ENCODE assay signal across 8 mouse cellular contexts in the genomic region with DNA sequence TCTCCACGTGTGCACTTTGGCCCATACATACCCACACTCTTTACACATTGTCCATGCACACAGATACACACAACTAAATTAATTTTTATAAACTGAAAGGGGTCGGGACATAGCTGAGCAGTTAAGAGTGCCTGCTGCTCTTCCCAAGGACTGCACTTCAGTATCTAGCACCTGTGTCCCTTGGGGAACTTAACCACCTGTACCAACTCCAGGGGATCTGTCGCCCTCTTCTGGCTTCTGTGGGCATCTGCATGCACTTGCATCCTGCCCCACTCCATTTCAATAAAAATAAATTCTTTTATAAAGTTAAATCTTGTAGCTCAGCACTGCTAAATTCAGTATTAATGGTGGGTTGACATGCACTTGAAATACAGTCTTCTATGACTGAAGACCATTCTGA. TPM values are rescaled to one million over a fixed set of nuclear protein-coding genes. Genes with fewer than 3 reads are reported as not detected.
DNase-seq lines count a peak whose midpoint lies in the region; ATAC-seq and TF ChIP-seq lines count a peak whose summit lies in the region.

No protein-coding gene starts in this region.

- H3K4me1 ChIP-seq in hindbrain, embryonic 14.5 days (replicated peaks; ENCODE audit: control insufficient read depth, insufficient read depth, low read length): no peaks in the 10 kb centered on the region
- H3K4me1 ChIP-seq in hindbrain, embryonic 13.5 days (replicated peaks): no peaks in the 10 kb centered on the region
- H3K4me1 ChIP-seq in G1E (ENCODE audit: insufficient read depth, low read depth, low read length): no peaks in the 10 kb centered on the region
- H3K4me1 ChIP-seq in embryonic facial prominence, embryonic 14.5 days (ENCODE audit: control insufficient read depth, insufficient read depth, low read length): no peaks in the 10 kb centered on the region
- no peaks in the 10 kb centered on the region for H3K4me1 ChIP-seq in intestine, embryonic 15.5 days (replicated peaks)

- no peaks in the 10 kb centered on the region for H3K36me3 ChIP-seq in hindbrain, embryonic 14.5 days (replicated peaks; ENCODE audit: control insufficient read depth, insufficient read depth)
- H3K36me3 ChIP-seq in hindbrain, embryonic 13.5 days: no peaks in the 10 kb centered on the region
- peaks cover 6% of the 10 kb centered on the region for H3K36me3 ChIP-seq in G1E (replicated peaks)
- H3K36me3 ChIP-seq in embryonic facial prominence, embryonic 14.5 days (ENCODE audit: control insufficient read depth, insufficient read depth, low read length): no peaks in the 10 kb centered on the region
- no peaks in the 10 kb centered on the region for H3K36me3 ChIP-seq in intestine, embryonic 15.5 days

- H3K9me3 ChIP-seq in hindbrain, embryonic 14.5 days (ENCODE audit: control insufficient read depth, low read length): no peaks in the 10 kb centered on the region
- H3K9me3 ChIP-seq in hindbrain, embryonic 13.5 days: no peaks in the 10 kb centered on the region
- no peaks in the 10 kb centered on the region for H3K9me3 ChIP-seq in G1E (replicated peaks)
- no peaks in the 10 kb centered on the region for H3K9me3 ChIP-seq in embryonic facial prominence, embryonic 14.5 days (ENCODE audit: control insufficient read depth, low read length)
- H3K9me3 ChIP-seq in intestine, embryonic 15.5 days: no peaks in the 10 kb centered on the region

- H3K27me3 ChIP-seq in hindbrain, embryonic 14.5 days (ENCODE audit: control insufficient read depth, insufficient read depth, low read length): no peaks in the 10 kb centered on the region
- no peaks in the 10 kb centered on the region for H3K27me3 ChIP-seq in hindbrain, embryonic 13.5 days
- H3K27me3 ChIP-seq in G1E (ENCODE audit: insufficient read depth, low read length): no peaks in the 10 kb centered on the region
- H3K27me3 ChIP-seq in embryonic facial prominence, embryonic 14.5 days (replicated peaks; ENCODE audit: control insufficient read depth, insufficient read depth, low read length): 0 out of 2 replicates have a peak, but pooled peaks cover 8% of the 10 kb centered on the region
- H3K27me3 ChIP-seq in intestine, embryonic 15.5 days (replicated peaks): no peaks in the 10 kb centered on the region

- ATAC-seq in hindbrain, embryonic 14.5 days (ENCODE audit: low FRiP score): no peak
- no peak for ATAC-seq in hindbrain, embryonic 13.5 days (ENCODE audit: low FRiP score)
- ATAC-seq in G1E (ENCODE audit: extremely low read depth, insufficient number of reproducible peaks, low FRiP score, poor library complexity, severe bottlenecking): no peak
- ATAC-seq in embryonic facial prominence, embryonic 14.5 days (ENCODE audit: low read depth): no peak
- ATAC-seq in intestine, embryonic 15.5 days: no peak

- 36% methylated on average over 3 of the region's 3 CpGs for WGBS in hindbrain, embryonic 14.5 days
- 35% methylated on average over 3 of the region's 3 CpGs for WGBS in hindbrain, embryonic 13.5 days
- WGBS in embryonic facial prominence, embryonic 14.5 days: 37% methylated on average over 3 of the region's 3 CpGs
- WGBS in intestine, embryonic 15.5 days: 36% methylated on average over 3 of the region's 3 CpGs

- DNase-seq in hindbrain, embryonic 14.5 days (ENCODE audit: low spot score): peak; percentile 18
- no peak for DNase-seq in G1E (ENCODE audit: low spot score)
- peak; percentile 7 for DNase-seq in embryonic facial prominence, embryonic 14.5 days (ENCODE audit: low spot score)
- DNase-seq in retina, embryonic 14.5 days (ENCODE audit: low spot score): peak; percentile 27
- no peak for DNase-seq in urinary bladder, postnatal 25 days (ENCODE audit: low spot score)
- DNase-seq in left cerebral cortex, postnatal 4 days: no peak

- no peak overlapping the region for H3K27ac ChIP-seq in hindbrain, embryonic 14.5 days
- H3K27ac ChIP-seq in hindbrain, embryonic 13.5 days: no peak overlapping the region
- no peak overlapping the region for H3K27ac ChIP-seq in embryonic facial prominence, embryonic 14.5 days (replicated peaks; ENCODE audit: low read depth, low read length)
- no peak overlapping the region for H3K27ac ChIP-seq in intestine, embryonic 15.5 days

- no peak overlapping the region for H3K4me3 ChIP-seq in hindbrain, embryonic 14.5 days (replicated peaks; ENCODE audit: low read length)
- H3K4me3 ChIP-seq in hindbrain, embryonic 13.5 days: no peak overlapping the region
- no peak overlapping the region for H3K4me3 ChIP-seq in G1E (ENCODE audit: low read depth, low read length)
- H3K4me3 ChIP-seq in embryonic facial prominence, embryonic 14.5 days (ENCODE audit: low read depth, low read length): no peak overlapping the region
- no peak overlapping the region for H3K4me3 ChIP-seq in intestine, embryonic 15.5 days (replicated peaks)

- intact Hi-C loops in left cerebral cortex, postnatal 4 days (cut with DNase I): no loop called here

- peak; percentile 38; the same call in 1 of the 2 replicates for TF ChIP-seq CTCF in G1E (IDR thresholded peaks at IDR 0.05; ENCODE audit: low read depth, low read length)

- H3K4me2 ChIP-seq in hindbrain, embryonic 14.5 days (replicated peaks): no peak overlapping the region
- no peak overlapping the region for H3K4me2 ChIP-seq in hindbrain, embryonic 13.5 days
- no peak overlapping the region for H3K4me2 ChIP-seq in embryonic facial prominence, embryonic 14.5 days (ENCODE audit: low read depth, low read length)
- no peak overlapping the region for H3K4me2 ChIP-seq in intestine, embryonic 15.5 days (replicated peaks)

- H3K9ac ChIP-seq in hindbrain, embryonic 14.5 days: no peak overlapping the region
- no peak overlapping the region for H3K9ac ChIP-seq in hindbrain, embryonic 13.5 days
- H3K9ac ChIP-seq in embryonic facial prominence, embryonic 14.5 days (ENCODE audit: low read depth, low read length): no peak overlapping the region
- no peak overlapping the region for H3K9ac ChIP-seq in intestine, embryonic 15.5 days

RNA-seq across cellular contexts. Expression of a gene that starts 54.6 kb away (rescaled TPM):
- polyA plus RNA-seq in hindbrain, embryonic 14.5 days (2014; fragmentation: Nextera tagmentation; extraction: Ambion mirVana): 4.0 and 4.7 TPM in 2 replicates
- polyA plus RNA-seq in hindbrain, embryonic 13.5 days (2015; fragmentation: Nextera tagmentation; extraction: Ambion mirVana): 4.7 and 4.9 TPM in 2 replicates
- total RNA-seq in G1E (2014; fragmentation: Nextera tagmentation): 52.7 and 65.2 TPM in 2 replicates
- 14.8 and 15.5 TPM in 2 replicates for total RNA-seq in G1E (2017)
- polyA plus RNA-seq in G1E (2012): 4.6 and 5.0 TPM in 2 replicates
- polyA plus RNA-seq in embryonic facial prominence, embryonic 14.5 days (2014; fragmentation: Nextera tagmentation; extraction: Ambion mirVana): 9.2 and 11.1 TPM in 2 replicates
- 4.6 and 5.3 TPM in 2 replicates for polyA plus RNA-seq in intestine, embryonic 15.5 days (2015; fragmentation: Nextera tagmentation; extraction: Ambion mirVana)
- total RNA-seq in left cerebral cortex, postnatal 4 days (2021): 10 to 100 TPM; 47.4 to 60.2 TPM

Comparison
In these comparisons a context has a peak if more than half of its experiments do, and no peak if none do; other contexts are left out.
1. DNase-seq: peak in hindbrain, embryonic 14.5 days (single experiment), embryonic facial prominence, embryonic 14.5 days (single experiment) and retina, embryonic 14.5 days (single experiment); none in G1E (single experiment), urinary bladder, postnatal 25 days (single experiment) and left cerebral cortex, postnatal 4 days (single experiment).